Mouse (Mus musculus) thymus, adult 2 months (tissue): ENCODE measurements around the gene Hspa1a.

Source experiments
- CTCF ChIP-seq: fragments of 200-500 bp; IDR thresholded peaks from 2 replicates; pipeline ENCODE4 v1.5.1; 2012; ENCODE audit warnings: mild to moderate bottlenecking, control low read depth, low read length, moderate library complexity, borderline replicate concordance; ENCODE audit not compliant: control insufficient read depth, poor library complexity, insufficient read depth; ENCODE audit errors: extremely low read depth
- POLR2A ChIP-seq: fragments of 200-500 bp; IDR thresholded peaks from 2 replicates; pipeline ENCODE4 v1.6.1; 2012; ENCODE audit warnings: mild to moderate bottlenecking, low read length, control low read depth, moderate library complexity; ENCODE audit not compliant: control insufficient read depth, poor library complexity, insufficient read depth; ENCODE audit errors: extremely low read depth

- TF ChIP-seq CTCF (no peak), POLR2A (no peak)
These were observed 9.1 kb downstream of the Hspa1a start for GRCm38 (mm10) chr17:34962841-34963240.
